Mouse (Mus musculus) cerebellum, adult 2 months (tissue): ENCODE measurements around the gene Tcf7l2. TPM values are rescaled to one million over a fixed set of nuclear protein-coding genes. Genes with fewer than 3 reads are reported as not detected.

Source experiments
- DNase-seq, 2 experiments: peaks; one replicate each; pipeline ENCODE4 v3.0.0; 2021
- H3K27ac ChIP-seq: fragments of 200-500 bp; 2 replicates; pipeline ENCODE4 v1.5.1; 2012; ENCODE audit warnings: low read length, control low read depth, inconsistent platforms; ENCODE audit not compliant: insufficient read depth
- H3K27me3 ChIP-seq: fragments of 200-500 bp; 2 replicates; pipeline ENCODE4 v1.6.1; 2012; ENCODE audit warnings: inconsistent platforms, mild to moderate bottlenecking, low read length, moderate library complexity; ENCODE audit not compliant: control insufficient read depth, insufficient read depth
- H3K4me1 ChIP-seq: fragments of 200-500 bp; 2 replicates; pipeline ENCODE4 v1.6.1; 2011; ENCODE audit warnings: low read length; ENCODE audit not compliant: control insufficient read depth, insufficient read depth
- H3K4me3 ChIP-seq: fragments of 200-500 bp; replicated peaks from 2 replicates; pipeline ENCODE3; 2011; ENCODE audit warnings: mild to moderate bottlenecking, low read depth, low read length, control low read depth; ENCODE audit not compliant: insufficient read depth
- CTCF ChIP-seq: fragments of 200-500 bp; IDR thresholded peaks from 2 replicates; pipeline ENCODE4 v1.5.1; 2011; ENCODE audit warnings: low read depth, mild to moderate bottlenecking, control low read depth, low read length, moderate library complexity, borderline replicate concordance; ENCODE audit not compliant: insufficient read depth
- POLR2A ChIP-seq: fragments of 200-500 bp; IDR thresholded peaks from 2 replicates; pipeline ENCODE4 v1.6.1; 2011; ENCODE audit warnings: low read length, control low read depth, borderline replicate concordance; ENCODE audit not compliant: insufficient read depth
- whole genome bisulfite sequencing: fragments of 180-500 bp; shearing (Covaris S2); methylation state at CpG from one replicate; pipeline ENCODE4 v1.1.7; 2018; 5-methylcytosine and 5-hydroxymethylcytosine counted together
- polyA plus RNA-seq: library from polyadenylated mRNA; depleted of rRNA; stranded (reverse); fragments of >200 nt; gene quantifications from 2 replicates; pipeline ENCODE4 v1.2.3, GENCODE M21; 2012

Gene Tcf7l2
- polyA plus RNA-seq, 1 experiment, result 23.3 TPM

GRCm38 (mm10) chr19:55779871-55780270 lies 38.3 kb downstream of the Tcf7l2 start:
- Histone ChIP-seq H3K4me1 (no peaks in the 10 kb centered on the region; the same call in 1 of the 2 replicates), H3K4me3 (no peak overlapping the region), H3K27me3 (no peaks in the 10 kb centered on the region), H3K27ac (no peak overlapping the region)
- no peak for TF ChIP-seq CTCF
- no peak for TF ChIP-seq POLR2A
- WGBS, result 32% methylated on average over 10 of the region's 10 CpGs
- peak in 1 of 2 experiments; percentile 15 for DNase-seq

GRCm38 (mm10) chr19:55781087-55781486 lies 39.5 kb downstream of the Tcf7l2 start:
- WGBS, result 40% methylated on average over 10 of the region's 10 CpGs
- no peak overlapping the region for H3K4me3 ChIP-seq
- TF ChIP-seq CTCF, result no peak
- TF ChIP-seq POLR2A, result no peak
- H3K4me1 ChIP-seq, result no peaks in the 10 kb centered on the region; the same call in 1 of the 2 replicates
- no peak overlapping the region for H3K27ac ChIP-seq
- DNase-seq, result no peak
- no peaks in the 10 kb centered on the region for H3K27me3 ChIP-seq

- DNase-seq, result no peak
- no peak overlapping the region for H3K27ac ChIP-seq
- 44% methylated on average over 8 of the region's 8 CpGs for WGBS
- no peaks in the 10 kb centered on the region; the same call in 1 of the 2 replicates for H3K4me1 ChIP-seq
- no peak for TF ChIP-seq CTCF
- no peak for TF ChIP-seq POLR2A
- H3K27me3 ChIP-seq, result no peaks in the 10 kb centered on the region
- no peak overlapping the region for H3K4me3 ChIP-seq
Observed at GRCm38 (mm10) chr19:55781681-55782080, 40.1 kb downstream of the Tcf7l2 start.

GRCm38 (mm10) chr19:55784796-55785418 lies 43.3 kb downstream of the Tcf7l2 start:
- Histone ChIP-seq H3K27ac (no peak overlapping the region), H3K4me1 (no peaks in the 10 kb centered on the region; the same call in 1 of the 2 replicates), H3K4me3 (no peak overlapping the region), H3K27me3 (no peaks in the 10 kb centered on the region)
- WGBS, result 45% methylated on average over 21 of the region's 21 CpGs
- DNase-seq, result no peak
- no peak for TF ChIP-seq CTCF
- no peak for TF ChIP-seq POLR2A

- no peak for DNase-seq
- no peak overlapping the region for H3K27ac ChIP-seq
- no peaks in the 10 kb centered on the region for H3K27me3 ChIP-seq
- H3K4me1 ChIP-seq, result no peaks in the 10 kb centered on the region; the same call in 1 of the 2 replicates
- TF ChIP-seq POLR2A (no peak), CTCF (no peak)
- H3K4me3 ChIP-seq, result no peak overlapping the region
- WGBS, result 85% methylated on average over 13 of the region's 13 CpGs
Observed at GRCm38 (mm10) chr19:55787420-55787819, 45.8 kb downstream of the Tcf7l2 start.

- Histone ChIP-seq H3K27ac (peak overlapping the region; percentile 43; the same call in 1 of the 2 replicates), H3K4me1 (no peaks in the 10 kb centered on the region; the same call in 1 of the 2 replicates), H3K27me3 (no peaks in the 10 kb centered on the region), H3K4me3 (no peak overlapping the region)
- DNase-seq, result peak in 1 of 2 experiments; percentile 4
- WGBS, result 41% methylated on average over 7 of the region's 7 CpGs
- no peak for TF ChIP-seq POLR2A
- no peak for TF ChIP-seq CTCF
Observed at GRCm38 (mm10) chr19:55788285-55788904, 46.8 kb downstream of the Tcf7l2 start.

GRCm38 (mm10) chr19:55788905-55789295 lies 47.3 kb downstream of the Tcf7l2 start:
- Histone ChIP-seq H3K27ac (no peak overlapping the region), H3K4me1 (no peaks in the 10 kb centered on the region; the same call in 1 of the 2 replicates)

GRCm38 (mm10) chr19:55789838-55790237 lies 48.2 kb downstream of the Tcf7l2 start:
- H3K27me3 ChIP-seq, result no peaks in the 10 kb centered on the region
- no peak for TF ChIP-seq POLR2A
- TF ChIP-seq CTCF, result no peak
- DNase-seq, result no peak
- H3K4me1 ChIP-seq, result no peaks in the 10 kb centered on the region
- WGBS, result 39% methylated on average over 3 of the region's 3 CpGs
- H3K27ac ChIP-seq, result no peak overlapping the region
- H3K4me3 ChIP-seq, result no peak overlapping the region

More at GRCm38 (mm10) chr19:55788905-55789295, 47.3 kb downstream of the Tcf7l2 start:
- no peak for DNase-seq
- no peak for TF ChIP-seq CTCF
- TF ChIP-seq POLR2A, result no peak
- Histone ChIP-seq H3K4me3 (no peak overlapping the region), H3K27me3 (no peaks in the 10 kb centered on the region)
- 56% methylated on average over 5 of the region's 5 CpGs for WGBS
